Mouse (Mus musculus): ENCODE results near the gene Swap70.

GRCm38 (mm10) chr7:110211025-110211424 is 10.5 kb upstream of the Swap70 start:
- TF ChIP-seq HCFC1 (IDR thresholded peaks at IDR 0.05; ENCODE audit: low read depth, low read length) (no peak), UBTF (IDR thresholded peaks at IDR 0.05; ENCODE audit: low read depth, low read length) (no peak), CTCF (conservative IDR thresholded peaks at IDR 0.05 in 1 of 2, IDR thresholded peaks at IDR 0.05 in 1 of 2; ENCODE audit: low read depth in 2 of 2, low read length in 2 of 2) (no peak), TCF12 (IDR thresholded peaks at IDR 0.05; ENCODE audit: low read depth, low read length) (no peak), POLR2A (IDR thresholded peaks at IDR 0.05; ENCODE audit: low read depth, low read length) (no peak), EP300 (IDR thresholded peaks at IDR 0.05; ENCODE audit: low read length) (no peak), IRF4 (IDR thresholded peaks at IDR 0.05; ENCODE audit: low read depth, low read length) (no peak), NELFE (IDR thresholded peaks at IDR 0.05; ENCODE audit: low read depth, low read length) (no peak), ZC3H11A (IDR thresholded peaks at IDR 0.05; ENCODE audit: low read depth, low read length) (no peak), MXI1 (IDR thresholded peaks at IDR 0.05; ENCODE audit: low read depth, low read length) (no peak), MYC (IDR thresholded peaks at IDR 0.05; ENCODE audit: low read depth, low read length) (no peak), CHD2 (IDR thresholded peaks at IDR 0.05; ENCODE audit: low read length) (no peak)

All from CH12.LX (cell line).